Mouse (Mus musculus): ENCODE results near the gene Rgs9.

DNA sequence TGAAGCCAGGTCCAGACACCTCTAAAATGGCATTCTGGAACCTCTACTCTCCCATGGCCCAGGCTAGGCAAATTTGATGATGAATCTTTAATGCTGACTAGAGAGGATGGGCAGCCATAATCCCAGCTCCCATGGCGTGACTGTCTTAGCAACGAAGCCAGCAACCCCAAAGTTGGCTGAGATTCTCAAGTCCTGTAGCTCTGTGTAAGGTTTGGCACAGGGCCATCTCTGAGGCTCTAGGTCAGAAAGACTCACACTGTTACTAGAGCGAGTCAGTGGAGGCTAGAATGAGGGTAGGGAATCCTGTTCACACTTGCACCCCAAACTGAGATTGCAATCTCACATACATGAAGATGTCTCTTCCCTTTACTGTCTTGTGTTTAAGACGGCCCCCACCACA lies 57.8 kb downstream of the Rgs9 start:
- TF ChIP-seq CTCF (IDR thresholded peaks at IDR 0.05) (no peak), EP300 (IDR thresholded peaks at IDR 0.05) (no peak)

Data from lung, postnatal 0 days (tissue).